Mouse (Mus musculus): ENCODE results near the gene Caskin1.

Caskin1 gene

GRCm38 (mm10) chr17:24494627-24495335, 6.4 kb downstream of the Caskin1 start:
- peak; percentile 66 for DNase-seq (ENCODE audit: low read depth)

DNA sequence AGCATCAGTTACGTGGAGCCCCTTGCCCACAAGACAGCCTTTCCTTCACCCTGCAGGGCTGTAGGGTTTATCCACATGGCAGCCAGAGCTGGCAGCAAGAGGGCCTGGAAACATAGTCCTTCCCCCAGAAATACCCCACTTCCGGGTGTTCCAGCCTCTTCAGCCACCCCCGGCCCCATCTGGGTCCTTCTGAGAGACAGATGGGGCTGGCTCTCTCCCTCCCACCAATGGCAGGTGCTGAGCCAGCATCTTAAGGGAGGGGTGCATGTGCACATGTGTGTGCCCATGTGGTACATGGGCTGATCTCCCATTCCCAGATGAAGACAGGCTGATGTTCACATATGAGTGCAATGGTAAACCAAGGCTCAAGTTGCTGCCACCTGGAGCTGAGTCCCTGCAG, 7.0 kb downstream of the Caskin1 start:
- DNase-seq (ENCODE audit: low read depth), result no peak

DNA sequence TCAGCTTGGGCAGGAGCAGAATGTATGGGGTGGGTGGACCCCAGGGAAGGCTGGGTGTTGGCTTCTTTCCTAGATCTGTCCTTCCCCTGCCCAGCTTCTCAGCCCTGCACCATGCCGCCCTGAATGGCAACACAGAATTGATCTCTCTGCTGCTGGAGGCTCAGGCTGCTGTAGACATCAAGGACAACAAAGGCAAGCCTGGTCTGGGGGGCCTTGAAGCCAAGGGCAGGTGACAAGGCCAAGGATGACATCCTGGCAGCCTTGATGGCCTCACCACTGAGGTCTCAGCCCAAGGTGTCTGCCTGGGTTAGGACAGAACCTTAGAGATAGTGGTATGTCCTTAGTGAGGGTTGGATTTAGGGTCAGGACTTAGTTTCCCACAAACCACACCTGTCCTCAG, 7.6 kb downstream of the Caskin1 start:
- DNase-seq (ENCODE audit: low read depth), result no peak

GRCm38 (mm10) chr17:24502208-24502607, 13.8 kb downstream of the Caskin1 start:
- DNase-seq (ENCODE audit: low read depth), result no peak

DNA sequence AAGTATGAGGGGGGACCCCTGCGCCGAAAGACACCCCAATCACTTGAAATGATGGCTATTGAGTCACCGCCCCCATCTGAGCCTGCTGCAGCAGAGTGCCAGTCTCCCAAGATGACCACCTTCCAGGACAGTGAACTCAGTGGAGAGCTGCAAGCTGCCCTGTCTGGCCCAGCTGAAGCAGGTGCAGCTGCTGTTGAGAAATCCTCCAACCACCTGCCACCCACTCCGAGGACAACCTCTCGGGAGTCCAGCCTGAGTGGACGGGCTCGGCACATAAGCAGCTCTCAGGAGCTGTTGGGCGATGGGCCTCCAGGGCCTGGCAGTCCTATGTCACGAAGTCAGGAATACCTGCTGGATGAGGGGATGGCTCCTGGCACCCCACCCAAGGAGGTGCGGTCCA, 15.7 kb downstream of the Caskin1 start:
- DNase-seq (ENCODE audit: low read depth), result no peak

GRCm38 (mm10) chr17:24505286-24505955, 17.0 kb downstream of the Caskin1 start:
- DNase-seq (ENCODE audit: low read depth), result no peak

GRCm38 (mm10) chr17:24506332-24507070, 18.1 kb downstream of the Caskin1 start:
- DNase-seq (ENCODE audit: low read depth), result no peak

- DNase-seq (ENCODE audit: low read depth), result no peak
Measured at GRCm38 (mm10) chr17:24507129-24507664, 18.8 kb downstream of the Caskin1 start.

DNA sequence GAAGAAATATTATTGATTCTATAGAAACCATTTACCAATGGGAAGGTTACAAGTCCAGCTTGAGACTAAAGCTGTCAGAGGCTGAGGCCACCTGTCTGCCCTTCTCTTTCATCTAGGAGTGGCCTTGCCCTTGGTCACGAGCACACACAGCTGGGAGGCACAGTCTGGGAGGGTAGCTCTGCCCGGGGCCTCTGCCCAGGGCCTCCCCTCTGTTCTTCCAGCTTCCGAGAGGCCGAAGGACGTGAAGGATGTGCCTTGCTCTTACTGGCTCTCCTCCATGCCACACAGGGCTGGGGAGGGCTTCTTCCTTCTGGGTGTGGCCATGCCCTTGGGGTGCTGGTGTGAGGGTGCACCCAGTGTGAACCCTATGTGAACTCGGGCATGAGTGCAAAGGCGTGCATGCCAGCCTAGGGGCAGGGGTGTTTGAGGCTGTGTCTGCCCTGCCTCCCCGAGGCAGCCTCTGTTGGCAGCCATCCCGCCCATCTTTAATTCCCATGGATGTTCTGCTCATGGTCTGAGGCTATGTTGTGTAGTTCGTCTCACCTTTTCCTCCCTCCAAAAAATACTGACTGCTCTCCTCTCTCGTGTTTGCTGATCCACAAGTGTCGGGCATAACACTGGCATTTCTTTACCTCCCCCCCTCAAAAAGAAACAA, 19.5 kb downstream of the Caskin1 start:
- no peak for DNase-seq (ENCODE audit: low read depth)

DNA sequence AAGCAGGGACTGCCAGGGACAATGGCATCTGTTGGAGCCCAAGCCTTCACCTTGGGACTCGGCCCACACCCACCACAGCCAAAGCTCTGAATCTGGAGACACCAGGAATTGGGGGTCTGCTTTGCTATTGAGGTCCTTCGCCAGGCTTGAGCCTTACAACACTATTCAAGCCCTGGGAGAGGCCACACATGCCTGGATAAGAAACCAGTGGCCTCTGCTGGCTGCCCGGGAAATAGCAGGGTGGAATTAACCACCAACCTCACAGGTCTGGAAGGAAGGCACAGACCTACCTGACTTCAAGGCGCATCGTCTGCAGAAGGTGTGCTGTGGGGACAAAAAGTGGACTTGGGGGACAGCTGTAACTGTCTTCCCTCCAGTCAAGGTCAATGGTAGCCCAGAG, 25.2 kb downstream of the Caskin1 start:
- no peak for DNase-seq (ENCODE audit: low read depth)

DNA sequence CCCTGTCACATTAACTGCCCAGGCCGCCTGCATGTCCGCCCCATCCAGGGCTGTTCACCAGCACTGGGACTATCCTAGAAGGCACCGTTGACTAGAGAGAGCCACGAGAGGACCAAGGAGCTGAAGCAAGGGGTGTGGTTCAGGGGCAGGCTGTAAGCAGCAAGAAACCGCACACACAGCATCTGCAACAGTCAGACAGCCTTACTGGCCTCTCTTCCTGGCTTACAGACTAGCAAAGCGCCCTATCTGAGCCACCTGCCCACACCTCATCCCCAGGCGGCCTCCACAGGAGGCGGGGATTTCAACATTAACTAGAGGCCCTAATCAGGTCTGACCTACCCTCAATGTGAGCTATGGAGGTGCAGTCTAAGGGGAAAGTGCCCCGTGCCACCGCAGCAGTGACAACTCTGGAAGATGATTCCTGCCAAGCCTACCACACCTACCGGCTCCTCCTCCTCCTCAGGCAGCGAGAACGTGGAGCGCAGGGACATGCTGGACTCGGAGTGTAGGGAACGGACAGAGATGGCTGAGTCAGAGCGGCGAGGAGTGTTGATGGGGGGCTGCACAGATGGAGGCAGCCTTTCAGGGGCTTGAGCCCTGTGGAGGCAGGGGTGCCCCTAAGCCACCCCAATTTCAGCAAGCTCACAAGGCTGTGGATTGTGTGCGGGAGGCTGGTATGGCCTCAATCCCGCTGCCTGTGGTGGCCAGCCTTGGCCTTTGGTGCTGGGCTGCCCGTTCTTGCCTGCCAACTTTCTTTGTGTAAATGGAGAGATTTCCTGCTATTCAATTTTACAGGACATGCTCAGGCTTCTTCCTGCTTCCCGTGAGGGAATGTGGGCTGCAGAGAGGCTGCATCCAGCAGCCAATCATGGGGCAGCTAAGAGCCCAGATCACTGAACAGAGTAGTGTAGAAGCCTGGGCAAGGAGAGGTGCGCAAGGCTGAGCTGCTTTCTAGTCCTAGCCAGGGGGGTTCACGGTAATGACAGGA, 26.2 kb downstream of the Caskin1 start:
- no peak for DNase-seq (ENCODE audit: low read depth)

DNA sequence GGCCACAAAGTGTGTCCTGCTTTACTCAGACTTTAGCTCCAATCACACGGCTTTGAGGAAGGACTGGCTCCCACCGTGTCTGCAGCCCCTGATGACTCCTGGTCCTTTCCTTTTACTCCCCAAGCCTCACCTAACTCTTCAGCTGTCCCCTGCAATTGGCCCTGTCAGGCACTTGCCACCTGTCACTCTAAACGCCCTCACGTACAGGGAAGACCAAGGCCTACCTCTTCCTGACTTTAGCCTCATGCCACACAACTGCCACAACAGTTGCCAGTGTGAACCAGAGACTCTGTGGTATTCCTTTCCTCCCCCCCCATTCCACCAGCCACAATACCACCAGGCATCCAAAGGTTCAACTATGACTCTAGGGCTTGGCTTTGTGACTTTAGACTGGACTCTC, 32.0 kb downstream of the Caskin1 start:
- DNase-seq (ENCODE audit: low read depth), result no peak

GRCm38 (mm10) chr17:24524734-24525133, 36.3 kb downstream of the Caskin1 start:
- no peak for DNase-seq (ENCODE audit: low read depth)

DNA sequence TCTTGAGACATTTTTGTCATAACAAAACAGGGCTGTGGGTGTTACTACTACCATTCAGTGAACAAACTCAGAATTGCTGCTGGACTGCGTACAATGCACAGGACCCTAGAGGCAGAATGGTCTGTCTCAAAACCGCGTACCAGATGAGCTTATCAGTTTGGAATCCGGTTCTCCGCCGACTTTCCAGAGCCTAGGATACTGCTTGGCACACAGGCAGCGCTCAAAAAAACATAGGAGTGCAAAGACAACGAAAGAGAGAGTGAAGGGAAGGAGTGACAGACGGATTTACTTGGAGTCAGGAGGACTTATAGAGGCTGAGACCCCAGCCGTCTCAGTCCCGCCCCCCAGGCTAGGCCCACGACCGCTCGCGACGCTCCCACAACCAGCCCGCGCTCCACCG, 38.9 kb downstream of the Caskin1 start:
- no peak for DNase-seq (ENCODE audit: low read depth)

DNA sequence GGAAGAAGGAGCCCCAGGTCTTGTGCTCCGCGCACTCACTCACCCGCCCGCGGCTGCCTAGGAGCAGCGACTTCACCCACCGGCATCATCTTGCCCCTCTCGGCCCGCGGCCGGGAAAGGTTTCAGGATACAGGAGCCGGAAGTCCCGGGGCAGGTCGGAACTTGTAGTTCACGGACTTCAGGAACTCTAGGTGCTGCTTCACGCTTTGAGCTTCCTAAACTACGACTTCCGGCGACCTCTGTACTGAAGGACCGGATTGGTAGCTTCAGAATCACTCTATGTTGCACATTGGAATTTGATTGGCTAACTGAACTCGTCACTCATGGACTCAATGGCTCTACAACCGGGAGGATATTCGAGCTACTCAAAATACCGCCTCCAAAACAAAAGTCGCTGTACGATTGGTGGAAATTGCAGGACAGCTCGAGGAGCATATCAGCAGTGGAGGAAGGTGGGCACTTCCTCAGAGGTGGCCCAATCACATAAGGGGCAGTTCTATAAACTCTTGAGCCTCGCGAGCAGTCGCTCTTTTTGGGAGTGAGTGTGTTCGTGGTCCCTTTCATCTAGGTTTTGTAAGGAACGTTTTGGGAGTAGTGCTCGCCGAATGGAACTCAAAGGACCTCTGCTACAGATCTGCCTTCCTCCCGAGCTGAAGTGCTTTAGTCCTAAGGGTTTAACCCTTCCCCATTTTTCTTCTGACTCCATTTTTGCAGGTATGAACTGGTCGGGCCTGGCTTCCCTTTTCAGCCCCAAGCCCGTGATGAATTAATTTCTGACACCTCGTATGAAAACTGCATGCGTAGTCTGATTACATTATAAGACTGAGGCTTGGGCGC, 39.5 kb downstream of the Caskin1 start, which contains the start of gene Traf7:
Gene Traf7 (minus strand): TSS at position 216 of the 837 bp plus-strand sequence.
- peak; percentile 99 for DNase-seq (ENCODE audit: low read depth)

- no peak for DNase-seq (ENCODE audit: low read depth)
Measured at GRCm38 (mm10) chr17:24528560-24528918, 40.1 kb downstream of the Caskin1 start.

DNA sequence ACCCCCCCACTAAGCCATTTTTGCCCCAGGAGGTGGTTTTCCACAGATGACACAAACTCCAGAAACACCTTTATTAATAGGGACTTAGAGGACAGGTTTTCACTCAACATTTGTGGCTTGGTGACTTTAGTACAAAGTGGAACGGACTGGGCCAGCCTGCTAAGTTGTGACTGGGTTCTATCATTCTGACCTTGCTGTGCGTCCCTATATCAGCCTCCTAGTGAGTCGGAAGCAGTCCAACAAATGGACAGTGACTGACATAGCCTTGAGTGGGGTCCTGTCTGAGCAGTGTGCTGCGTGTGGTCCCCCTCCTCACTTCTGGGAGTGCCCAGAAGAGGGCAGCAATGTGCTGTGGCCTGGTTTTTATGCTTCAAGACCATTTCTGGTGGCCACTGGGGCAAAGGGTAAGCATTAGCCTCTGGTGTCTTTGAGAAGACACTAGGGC, 40.6 kb downstream of the Caskin1 start:
- DNase-seq (ENCODE audit: low read depth), result peak; percentile 62

- no peak for DNase-seq (ENCODE audit: low read depth)
Measured at GRCm38 (mm10) chr17:24529883-24530282, 41.5 kb downstream of the Caskin1 start.

- no peak for DNase-seq (ENCODE audit: low read depth)
Measured at GRCm38 (mm10) chr17:24530361-24531050, 42.1 kb downstream of the Caskin1 start.
